17 mouse cellular contexts compared by ENCODE assay signal in the genomic region with DNA sequence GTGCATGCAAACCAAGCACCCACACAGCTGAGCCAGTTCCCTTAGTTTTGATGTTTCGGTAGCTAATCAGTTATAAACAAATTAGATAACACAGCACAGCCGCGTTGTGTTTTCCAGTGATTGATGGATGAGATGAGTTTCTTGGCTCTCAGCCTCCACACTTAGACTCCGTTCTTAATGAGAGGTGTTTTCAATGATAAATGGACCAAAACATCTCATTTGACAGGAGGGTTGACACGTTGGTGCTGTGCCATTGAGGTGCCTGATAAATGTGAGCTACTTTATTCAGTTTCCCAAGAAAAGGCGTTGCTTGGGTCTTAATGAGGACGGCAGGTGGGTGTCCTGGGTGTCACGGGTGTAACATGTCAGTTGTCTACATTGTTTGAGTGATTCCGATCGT.
DNase-seq lines count a peak whose midpoint lies in the region; ATAC-seq lines count a peak whose summit lies in the region.
"Had no signal": no experiment of that assay in that cellular context is flagged by ENCODE, and none has a peak within 500 bp of the region (broad histone marks: within the 10 kb centered on the region; RNA-seq: fewer than 3 reads in every experiment).

No protein-coding gene starts in this region.

- H3K9me3 ChIP-seq in hindbrain, embryonic 11.5 days (ENCODE audit: control insufficient read depth, low read length): no peaks in the 10 kb centered on the region
- no peaks in the 10 kb centered on the region for H3K9me3 ChIP-seq in hindbrain, embryonic 10.5 days
- no peaks in the 10 kb centered on the region for H3K9me3 ChIP-seq in forebrain, embryonic 16.5 days (ENCODE audit: control insufficient read depth, low read length)
- H3K9me3 ChIP-seq in hindbrain, embryonic 13.5 days: no peaks in the 10 kb centered on the region
- no peaks in the 10 kb centered on the region for H3K9me3 ChIP-seq in kidney, embryonic 15.5 days (replicated peaks)
- H3K9me3 ChIP-seq: heart, embryonic 10.5 days had no signal

- no peak overlapping the region for H3K4me3 ChIP-seq in hindbrain, embryonic 11.5 days (ENCODE audit: low read depth, low read length)
- no peak overlapping the region for H3K4me3 ChIP-seq in hindbrain, embryonic 10.5 days
- H3K4me3 ChIP-seq in forebrain, embryonic 16.5 days (replicated peaks; ENCODE audit: low read length): no peak overlapping the region
- H3K4me3 ChIP-seq in hindbrain, embryonic 13.5 days: no peak overlapping the region
- no peak overlapping the region for H3K4me3 ChIP-seq in kidney, embryonic 15.5 days (replicated peaks)
- H3K4me3 ChIP-seq: embryonic facial prominence, embryonic 12.5 days; heart, embryonic 10.5 days had no signal

- H3K27me3 ChIP-seq in hindbrain, embryonic 11.5 days (ENCODE audit: control insufficient read depth, insufficient read depth, low read length): no peaks in the 10 kb centered on the region
- no peaks in the 10 kb centered on the region for H3K27me3 ChIP-seq in hindbrain, embryonic 10.5 days (ENCODE audit: insufficient read depth, poor library complexity, severe bottlenecking)
- no peaks in the 10 kb centered on the region for H3K27me3 ChIP-seq in forebrain, embryonic 16.5 days (replicated peaks; ENCODE audit: control insufficient read depth, insufficient read depth, low read length)
- peaks cover 4% of the 10 kb centered on the region; the same call in 1 of the 2 replicates for H3K27me3 ChIP-seq in hindbrain, embryonic 13.5 days
- no peaks in the 10 kb centered on the region for H3K27me3 ChIP-seq in kidney, embryonic 15.5 days
- H3K27me3 ChIP-seq: embryonic facial prominence, embryonic 12.5 days had no signal

- H3K36me3 ChIP-seq in hindbrain, embryonic 11.5 days (ENCODE audit: control insufficient read depth, insufficient read depth, low read length): no peaks in the 10 kb centered on the region
- H3K36me3 ChIP-seq in hindbrain, embryonic 10.5 days: no peaks in the 10 kb centered on the region
- H3K36me3 ChIP-seq in forebrain, embryonic 16.5 days (ENCODE audit: control insufficient read depth, insufficient read depth): no peaks in the 10 kb centered on the region
- H3K36me3 ChIP-seq in hindbrain, embryonic 13.5 days: no peaks in the 10 kb centered on the region
- no peaks in the 10 kb centered on the region for H3K36me3 ChIP-seq in kidney, embryonic 15.5 days
- H3K36me3 ChIP-seq: embryonic facial prominence, embryonic 12.5 days; heart, embryonic 10.5 days had no signal

- H3K27ac ChIP-seq in hindbrain, embryonic 11.5 days (ENCODE audit: low read depth, low read length): no peak overlapping the region
- no peak overlapping the region for H3K27ac ChIP-seq in hindbrain, embryonic 10.5 days
- peak overlapping the region; percentile 60 for H3K27ac ChIP-seq in forebrain, embryonic 16.5 days (ENCODE audit: low read length)
- no peak overlapping the region for H3K27ac ChIP-seq in hindbrain, embryonic 13.5 days
- H3K27ac ChIP-seq in kidney, embryonic 15.5 days: no peak overlapping the region
- H3K27ac ChIP-seq: embryonic facial prominence, embryonic 12.5 days; heart, embryonic 10.5 days had no signal

- ATAC-seq in hindbrain, embryonic 11.5 days (ENCODE audit: low FRiP score): 0 out of 2 replicates have a peak, but pooled peaks have one; percentile 13
- ATAC-seq in forebrain, embryonic 16.5 days: 0 out of 2 replicates have a peak, but pooled peaks have one; percentile 1
- ATAC-seq in hindbrain, embryonic 13.5 days (ENCODE audit: low FRiP score): peak; percentile 32; the same call in 1 of the 2 replicates
- ATAC-seq in kidney, embryonic 15.5 days (replicated peaks; ENCODE audit: low FRiP score): no peak

- no peak overlapping the region for H3K4me2 ChIP-seq in hindbrain, embryonic 11.5 days (replicated peaks; ENCODE audit: low read depth, low read length)
- no peak overlapping the region for H3K4me2 ChIP-seq in forebrain, embryonic 16.5 days (ENCODE audit: low read length)
- no peak overlapping the region for H3K4me2 ChIP-seq in hindbrain, embryonic 13.5 days
- no peak overlapping the region for H3K4me2 ChIP-seq in kidney, embryonic 15.5 days
- H3K4me2 ChIP-seq: embryonic facial prominence, embryonic 12.5 days had no signal

- DNase-seq in hindbrain, embryonic 11.5 days (ENCODE audit: low spot score): no peak
- no peak for DNase-seq in hindbrain, embryonic 10.5 days (ENCODE audit: low spot score)
- no peak for DNase-seq in embryo, embryonic 10 days (ENCODE audit: low spot score)
- DNase-seq: adrenal gland, adult 2 months; adrenal gland, postnatal 36 days; cerebellum, adult 11 months; cerebellum, adult 8-10 months; cerebellum, postnatal 14 days; gastrocnemius, postnatal 36 days; heart, postnatal 10 days; heart, postnatal 4 days; kidney, adult 11 months had no signal

- WGBS in hindbrain, embryonic 11.5 days: 70% methylated on average over 10 of the region's 10 CpGs
- WGBS in hindbrain, embryonic 10.5 days: 78% methylated on average over 10 of the region's 10 CpGs
- WGBS in forebrain, embryonic 16.5 days: 36% methylated on average over 10 of the region's 10 CpGs
- WGBS in hindbrain, embryonic 13.5 days: 61% methylated on average over 10 of the region's 10 CpGs
- 45% methylated on average over 10 of the region's 10 CpGs for WGBS in kidney, embryonic 15.5 days

- H3K4me1 ChIP-seq in hindbrain, embryonic 11.5 days (replicated peaks; ENCODE audit: control insufficient read depth, insufficient read depth, low read length): no peaks in the 10 kb centered on the region
- H3K4me1 ChIP-seq in hindbrain, embryonic 10.5 days (replicated peaks): peaks cover 3% of the 10 kb centered on the region; the same call in 1 of the 2 replicates
- H3K4me1 ChIP-seq in forebrain, embryonic 16.5 days (replicated peaks; ENCODE audit: control insufficient read depth, insufficient read depth, low read length): peaks cover 15% of the 10 kb centered on the region
- peaks cover 2% of the 10 kb centered on the region; the same call in 1 of the 2 replicates for H3K4me1 ChIP-seq in hindbrain, embryonic 13.5 days (replicated peaks)
- H3K4me1 ChIP-seq in kidney, embryonic 15.5 days: no peaks in the 10 kb centered on the region
- H3K4me1 ChIP-seq: embryonic facial prominence, embryonic 12.5 days; heart, embryonic 10.5 days had no signal

- H3K9ac ChIP-seq in hindbrain, embryonic 11.5 days (ENCODE audit: low read depth, low read length): no peak overlapping the region
- no peak overlapping the region for H3K9ac ChIP-seq in forebrain, embryonic 16.5 days (replicated peaks; ENCODE audit: low read depth, low read length)
- H3K9ac ChIP-seq in hindbrain, embryonic 13.5 days: no peak overlapping the region
- no peak overlapping the region for H3K9ac ChIP-seq in kidney, embryonic 15.5 days
- H3K9ac ChIP-seq: embryonic facial prominence, embryonic 12.5 days had no signal
